Comparison of ENCODE assay signal across 17 mouse cellular contexts in genomic region chr1:38715621-38716020, GRCm38 (mm10).
"Had no signal": no experiment of that assay in that cellular context is flagged by ENCODE, and none has a peak within 500 bp of the region (broad histone marks: within the 10 kb centered on the region; RNA-seq: fewer than 3 reads in every experiment).

No protein-coding gene starts in this region.

- H3K9me3 ChIP-seq: limb, embryonic 12.5 days; liver, embryonic 13.5 days; lung, embryonic 15.5 days; midbrain, embryonic 15.5 days had no signal

- H3K36me3 ChIP-seq: limb, embryonic 12.5 days; liver, embryonic 13.5 days; lung, embryonic 15.5 days; midbrain, embryonic 15.5 days; neural tube, embryonic 12.5 days had no signal

- H3K27me3 ChIP-seq: limb, embryonic 12.5 days; liver, embryonic 13.5 days; lung, embryonic 15.5 days; midbrain, embryonic 15.5 days; neural tube, embryonic 12.5 days had no signal

- DNase-seq: kidney, adult 2 months; kidney, postnatal 10 days; layer of hippocampus, adult 9-11 months; liver; liver, embryonic 13.5 days; liver, postnatal 0 days; lung, postnatal 14 days; retina, postnatal 1 day; right cerebral cortex, postnatal 25 days; thymus, postnatal 4 days had no signal

- H3K27ac ChIP-seq: limb, embryonic 12.5 days; liver, embryonic 13.5 days; lung, embryonic 15.5 days; macrophage; midbrain, embryonic 15.5 days; neural tube, embryonic 12.5 days had no signal

- H3K4me1 ChIP-seq: limb, embryonic 12.5 days; lung, embryonic 15.5 days; midbrain, embryonic 15.5 days; neural tube, embryonic 12.5 days had no signal

- H3K9ac ChIP-seq: limb, embryonic 12.5 days; liver, embryonic 13.5 days; liver, postnatal 0 days; lung, embryonic 15.5 days; midbrain, embryonic 15.5 days; neural tube, embryonic 12.5 days had no signal

- H3K4me2 ChIP-seq: limb, embryonic 12.5 days; liver, embryonic 13.5 days; lung, embryonic 15.5 days; midbrain, embryonic 11.5 days; midbrain, embryonic 15.5 days; neural tube, embryonic 12.5 days had no signal

- ATAC-seq: liver, postnatal 0 days; midbrain, embryonic 15.5 days had no signal

- H3K4me3 ChIP-seq: limb, embryonic 12.5 days; liver, embryonic 13.5 days; lung, embryonic 15.5 days; megakaryocyte, embryonic 14.5 days; midbrain, embryonic 15.5 days; neural tube, embryonic 12.5 days had no signal
